Mouse (Mus musculus) brain, embryonic 14.5 days (tissue): ENCODE measurements around the gene Olfr692.

ENCODE experiments used
- CTCF ChIP-seq: fragments of 200-500 bp; IDR thresholded peaks from 2 replicates; pipeline ENCODE4 v1.5.1; 2012; ENCODE audit warnings: inconsistent platforms, mild to moderate bottlenecking, moderate library complexity, borderline replicate concordance; ENCODE audit not compliant: insufficient read depth, insufficient read length; ENCODE audit errors: extremely low read depth
- POLR2A ChIP-seq: fragments of 200-500 bp; IDR thresholded peaks from 2 replicates; pipeline ENCODE4 v1.6.1; 2012; ENCODE audit warnings: mild to moderate bottlenecking, inconsistent platforms, borderline replicate concordance; ENCODE audit not compliant: poor library complexity, insufficient read depth, insufficient read length, severe bottlenecking; ENCODE audit errors: extremely low read depth

DNA sequence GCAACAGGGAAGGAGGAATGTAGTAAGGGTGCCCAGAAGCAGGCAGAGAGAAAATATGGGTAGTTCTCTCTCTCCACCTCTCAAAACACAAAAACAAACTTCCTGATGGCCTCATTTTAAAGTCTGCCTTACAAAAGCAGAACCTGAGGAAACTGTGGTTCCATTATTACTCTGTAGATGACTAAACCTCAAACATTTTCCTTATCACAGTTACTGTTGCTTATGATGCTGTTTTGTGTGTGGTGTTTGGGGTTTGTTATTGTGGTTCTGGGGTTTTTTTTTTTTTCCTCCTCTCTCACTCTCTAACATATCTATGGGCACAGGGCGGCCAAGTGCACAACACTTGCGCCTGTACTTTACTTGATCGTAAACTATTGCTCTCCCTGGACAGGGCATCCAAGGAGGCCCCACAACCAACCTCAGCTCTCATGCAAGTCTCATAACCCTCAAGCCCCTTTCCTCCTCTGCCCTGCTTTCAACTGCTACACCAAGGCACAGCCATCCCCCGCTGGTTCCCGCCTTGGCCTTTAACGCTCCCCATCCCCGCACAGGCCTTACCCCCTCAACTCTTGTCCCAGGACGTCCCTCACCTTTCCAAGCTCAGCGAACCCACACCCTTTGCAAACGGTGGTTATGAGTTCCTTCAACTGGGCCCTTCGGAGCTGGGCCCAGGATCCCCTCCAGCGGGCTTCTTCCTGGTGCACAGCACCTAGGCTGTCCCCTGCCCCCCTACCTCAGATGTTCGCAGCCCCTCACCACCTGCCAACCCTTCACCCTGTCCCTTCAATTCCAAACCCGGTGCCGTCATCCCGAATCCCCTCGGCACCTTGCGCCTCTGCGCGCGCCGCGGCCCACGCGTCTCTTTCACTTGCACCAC lies 31.3 kb downstream of the Olfr692 start:
- TF ChIP-seq CTCF (no peak), POLR2A (no peak)
